Mouse (Mus musculus): ENCODE data around the gene Gm4763. TPM values are rescaled to one million over a fixed set of nuclear protein-coding genes. Genes with fewer than 3 reads are reported as not detected.
"Not testable (repeated sequence)": the region's sequence is repeated elsewhere in the genome, so short reads cannot be mapped to it uniquely, and the experiment has no call there.

Gene Gm4763
- not detected in 2 replicates for polyA plus RNA-seq (2014; fragmentation: Nextera tagmentation; extraction: Ambion mirVana)

DNA sequence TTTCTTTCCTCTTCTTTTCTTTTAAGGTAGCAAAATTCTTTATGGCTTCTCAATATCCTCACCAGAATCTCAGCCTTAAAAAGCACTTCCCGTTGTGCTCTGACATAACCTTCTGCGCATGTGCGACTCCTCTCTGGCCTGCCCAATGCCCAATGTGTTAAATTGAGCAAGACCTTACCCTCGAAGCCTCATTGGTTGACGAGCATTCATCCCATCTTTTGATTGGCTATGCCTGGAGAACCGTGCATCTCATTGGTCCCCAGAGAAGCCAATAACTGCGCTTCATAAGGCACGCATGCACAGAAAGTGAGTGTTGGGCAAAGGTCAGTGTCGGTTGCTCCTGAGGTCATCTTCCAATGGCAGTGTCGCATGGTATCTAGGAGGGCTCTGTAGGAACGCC is at the start of gene Gm4763:
TSS of gene Gm4763 (minus strand) at position 101 of the 400 bp plus-strand sequence.
- not testable (repeated sequence) for ATAC-seq (ENCODE audit: low FRiP score); H3K4me2 ChIP-seq; H3K9ac ChIP-seq (ENCODE audit: low read length); H3K36me3 ChIP-seq (ENCODE audit: control insufficient read depth, insufficient read depth, low read length); H3K4me1 ChIP-seq (ENCODE audit: control insufficient read depth, insufficient read depth, low read length); H3K4me3 ChIP-seq (ENCODE audit: low read depth, low read length); DNase-seq (ENCODE audit: low spot score, missing footprints); H3K27me3 ChIP-seq (ENCODE audit: control insufficient read depth, insufficient read depth, low read length); H3K27ac ChIP-seq (ENCODE audit: low read depth, low read length); H3K9me3 ChIP-seq (ENCODE audit: control insufficient read depth, low read length)
- WGBS, result 89% methylated on average over 11 of the region's 11 CpGs

DNA sequence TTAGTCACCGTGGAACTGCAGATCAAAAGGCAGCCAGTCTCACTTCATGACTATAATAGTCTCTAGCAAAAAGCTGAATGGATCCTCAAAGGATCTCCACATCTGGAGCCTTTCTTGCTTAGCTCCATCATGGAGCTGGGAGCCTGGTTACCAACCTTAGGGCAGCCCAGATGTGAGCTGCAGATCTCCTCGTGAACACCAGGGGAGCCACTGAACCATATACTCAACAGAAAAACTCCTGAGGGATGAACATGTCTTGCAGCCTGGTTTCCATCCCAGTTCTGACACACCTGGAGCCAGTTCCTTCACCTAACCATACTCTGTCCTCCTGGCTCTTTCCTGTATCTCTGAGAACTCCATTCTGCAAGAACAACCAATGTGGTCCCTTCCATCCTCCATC is 49.4 kb upstream of the Gm4763 start:
- Histone ChIP-seq H3K27ac (ENCODE audit: low read depth, low read length) (no peak overlapping the region), H3K4me3 (ENCODE audit: low read depth, low read length) (no peak overlapping the region), H3K4me2 (no peak overlapping the region), H3K4me1 (ENCODE audit: control insufficient read depth, insufficient read depth, low read length) (no peaks in the 10 kb centered on the region), H3K9me3 (ENCODE audit: control insufficient read depth, low read length) (no peaks in the 10 kb centered on the region), H3K27me3 (ENCODE audit: control insufficient read depth, insufficient read depth, low read length) (no peaks in the 10 kb centered on the region), H3K9ac (ENCODE audit: low read length) (no peak overlapping the region), H3K36me3 (ENCODE audit: control insufficient read depth, insufficient read depth, low read length) (no peaks in the 10 kb centered on the region)
- WGBS, result 71% methylated on average over 2 of the region's 2 CpGs
- DNase-seq (ENCODE audit: low spot score, missing footprints) (no peak), ATAC-seq (ENCODE audit: low FRiP score) (no peak)

DNA sequence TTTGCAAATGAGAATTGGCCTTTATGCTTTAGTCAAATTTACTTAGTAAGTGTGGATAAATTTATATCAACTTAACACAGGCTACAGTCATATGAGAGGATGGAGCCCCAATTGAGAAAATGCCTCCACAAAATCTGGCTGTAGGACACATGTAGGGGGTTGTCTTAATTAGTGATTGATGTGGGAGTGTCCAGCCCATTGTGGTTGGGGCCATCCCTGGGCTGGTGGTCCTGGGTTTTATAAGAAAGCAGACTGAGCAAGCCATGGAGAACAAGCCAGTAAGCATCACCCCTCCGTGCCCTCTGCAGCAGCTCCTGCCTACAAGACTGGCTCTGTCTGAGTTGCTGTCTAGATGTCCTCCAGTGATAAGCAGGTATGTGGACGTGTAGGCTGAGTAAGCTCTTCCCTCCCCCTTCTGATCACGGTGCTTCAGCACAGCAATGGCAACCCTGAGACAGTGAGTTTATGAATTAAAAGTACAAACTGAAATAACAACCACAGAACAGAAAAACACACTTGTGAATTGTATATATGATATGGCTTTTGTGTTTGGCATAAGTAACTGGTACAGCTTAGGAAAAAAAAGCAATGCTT is 47.3 kb upstream of the Gm4763 start:
- no peak for DNase-seq (ENCODE audit: low spot score, missing footprints)
- no peak for ATAC-seq (ENCODE audit: low FRiP score)
- H3K9ac ChIP-seq (ENCODE audit: low read length), result no peak overlapping the region
- no peak overlapping the region for H3K4me3 ChIP-seq (ENCODE audit: low read depth, low read length)
- H3K36me3 ChIP-seq (ENCODE audit: control insufficient read depth, insufficient read depth, low read length), result no peaks in the 10 kb centered on the region
- H3K27me3 ChIP-seq (ENCODE audit: control insufficient read depth, insufficient read depth, low read length), result no peaks in the 10 kb centered on the region
- H3K9me3 ChIP-seq (ENCODE audit: control insufficient read depth, low read length), result no peaks in the 10 kb centered on the region
- no peaks in the 10 kb centered on the region for H3K4me1 ChIP-seq (ENCODE audit: control insufficient read depth, insufficient read depth, low read length)
- no peak overlapping the region for H3K4me2 ChIP-seq
- 65% methylated on average over 3 of the region's 3 CpGs for WGBS
- H3K27ac ChIP-seq (ENCODE audit: low read depth, low read length), result no peak overlapping the region

DNA sequence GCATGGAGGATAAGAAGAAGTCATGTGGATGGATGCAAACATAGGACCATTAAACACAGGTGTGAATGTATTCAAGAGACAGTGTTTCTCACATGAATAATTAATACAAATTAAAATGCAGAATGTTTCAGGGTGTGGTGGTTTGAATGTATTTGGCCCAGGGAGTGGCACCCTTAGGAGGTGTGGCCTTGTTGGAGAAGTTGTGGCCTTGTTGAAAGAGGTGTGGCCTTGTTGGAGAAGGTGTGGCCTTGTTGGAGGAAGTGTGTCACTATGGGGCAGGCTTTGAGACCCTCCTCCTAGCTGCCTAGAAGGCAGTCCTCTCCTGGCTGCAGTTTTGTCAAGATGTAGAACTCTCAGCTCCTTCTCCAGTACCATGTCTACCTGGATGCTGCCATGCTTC is 44.7 kb upstream of the Gm4763 start:
- H3K4me2 ChIP-seq, result no peak overlapping the region
- no peak overlapping the region for H3K4me3 ChIP-seq (ENCODE audit: low read depth, low read length)
- H3K27ac ChIP-seq (ENCODE audit: low read depth, low read length), result no peak overlapping the region
- no peaks in the 10 kb centered on the region for H3K36me3 ChIP-seq (ENCODE audit: control insufficient read depth, insufficient read depth, low read length)
- no peaks in the 10 kb centered on the region for H3K4me1 ChIP-seq (ENCODE audit: control insufficient read depth, insufficient read depth, low read length)
- DNase-seq (ENCODE audit: low spot score, missing footprints) (no peak), ATAC-seq (ENCODE audit: low FRiP score) (no peak)
- no peaks in the 10 kb centered on the region for H3K9me3 ChIP-seq (ENCODE audit: control insufficient read depth, low read length)
- no peak overlapping the region for H3K9ac ChIP-seq (ENCODE audit: low read length)
- H3K27me3 ChIP-seq (ENCODE audit: control insufficient read depth, insufficient read depth, low read length), result no peaks in the 10 kb centered on the region

DNA sequence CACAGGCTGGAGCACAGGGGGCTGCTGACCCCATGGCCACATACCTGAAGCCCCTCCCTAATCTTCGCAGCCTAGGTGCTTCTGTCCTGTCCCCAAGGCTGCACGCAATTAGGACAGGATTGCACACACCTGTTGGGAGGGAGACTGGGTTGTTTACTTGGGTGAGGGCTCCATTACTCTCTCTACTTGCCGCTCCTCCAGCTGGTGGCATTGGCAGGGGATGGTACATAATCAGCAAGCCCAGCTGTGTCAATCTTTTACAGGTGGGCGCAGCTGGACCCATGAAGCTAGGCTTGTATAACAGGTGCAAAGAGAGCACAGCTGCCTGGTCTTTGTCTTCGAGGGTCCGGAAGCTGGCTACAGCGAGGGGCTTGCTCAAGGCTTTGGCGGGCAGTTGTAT is 35.9 kb upstream of the Gm4763 start:
- ATAC-seq (ENCODE audit: low FRiP score) (no peak), DNase-seq (ENCODE audit: low spot score, missing footprints) (no peak)
- H3K4me1 ChIP-seq (ENCODE audit: control insufficient read depth, insufficient read depth, low read length), result no peaks in the 10 kb centered on the region
- H3K4me2 ChIP-seq, result no peak overlapping the region
- WGBS, result 88% methylated on average over 8 of the region's 8 CpGs
- H3K36me3 ChIP-seq (ENCODE audit: control insufficient read depth, insufficient read depth, low read length), result no peaks in the 10 kb centered on the region
- H3K9me3 ChIP-seq (ENCODE audit: control insufficient read depth, low read length), result no peaks in the 10 kb centered on the region
- H3K9ac ChIP-seq (ENCODE audit: low read length), result no peak overlapping the region
- no peak overlapping the region for H3K4me3 ChIP-seq (ENCODE audit: low read depth, low read length)
- no peaks in the 10 kb centered on the region for H3K27me3 ChIP-seq (ENCODE audit: control insufficient read depth, insufficient read depth, low read length)
- no peak overlapping the region for H3K27ac ChIP-seq (ENCODE audit: low read depth, low read length)

DNA sequence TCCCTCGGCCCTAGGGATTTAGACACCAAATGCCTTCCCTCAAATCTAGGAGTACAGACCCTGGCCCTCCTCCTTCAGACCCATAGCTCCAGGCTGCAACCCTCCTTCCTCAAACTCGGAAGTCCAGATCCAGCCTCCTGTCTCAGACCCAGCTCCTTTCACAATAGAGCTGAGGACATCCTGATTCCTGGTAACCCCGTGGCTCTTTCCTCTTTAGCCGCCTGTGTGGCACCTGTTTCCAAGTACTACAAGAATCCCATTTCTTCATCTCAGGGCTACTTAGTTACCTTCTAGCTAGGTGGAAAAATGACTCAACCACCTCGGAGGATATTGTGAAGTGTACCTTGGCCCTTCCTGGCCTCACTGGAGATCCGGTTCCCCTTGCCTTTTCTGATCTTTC is 34.5 kb upstream of the Gm4763 start:
- Histone ChIP-seq H3K4me2 (no peak overlapping the region), H3K9ac (ENCODE audit: low read length) (no peak overlapping the region), H3K4me3 (ENCODE audit: low read depth, low read length) (no peak overlapping the region), H3K27ac (ENCODE audit: low read depth, low read length) (no peak overlapping the region), H3K27me3 (ENCODE audit: control insufficient read depth, insufficient read depth, low read length) (no peaks in the 10 kb centered on the region), H3K9me3 (ENCODE audit: control insufficient read depth, low read length) (no peaks in the 10 kb centered on the region), H3K4me1 (ENCODE audit: control insufficient read depth, insufficient read depth, low read length) (no peaks in the 10 kb centered on the region), H3K36me3 (ENCODE audit: control insufficient read depth, insufficient read depth, low read length) (no peaks in the 10 kb centered on the region)
- WGBS, result 79% methylated on average over 6 of the region's 6 CpGs
- ATAC-seq (ENCODE audit: low FRiP score), result no peak
- no peak for DNase-seq (ENCODE audit: low spot score, missing footprints)

DNA sequence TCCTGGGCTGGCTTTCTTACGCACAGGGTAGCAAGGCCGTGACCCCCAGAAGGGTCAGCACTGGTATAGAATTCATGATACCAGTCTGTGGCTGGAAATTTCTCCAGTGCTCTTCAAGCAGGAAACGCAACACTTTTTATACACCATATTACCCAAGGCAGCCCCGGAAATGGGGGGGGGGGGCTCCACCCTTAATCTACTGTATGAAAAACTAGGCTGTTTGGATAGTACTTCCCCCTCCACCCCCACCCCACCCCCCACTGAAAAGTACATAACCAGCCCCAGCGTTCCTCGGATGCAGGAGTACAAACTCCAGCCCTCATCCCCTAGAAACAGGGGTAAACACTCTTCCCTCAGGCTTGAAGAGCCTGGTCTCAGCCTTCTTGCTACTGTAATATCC is 33.5 kb upstream of the Gm4763 start, which contains the start of gene Cd177:
TSS of gene Cd177 (minus strand) at position 101 of the 400 bp plus-strand sequence.
- Histone ChIP-seq H3K4me2 (no peak within 1 kb of the TSS), H3K36me3 (ENCODE audit: control insufficient read depth, insufficient read depth, low read length) (no peaks in the 10 kb centered on the region), H3K27ac (ENCODE audit: low read depth, low read length) (no peak within 1 kb of the TSS), H3K27me3 (ENCODE audit: control insufficient read depth, insufficient read depth, low read length) (no peaks in the 10 kb centered on the region), H3K4me3 (ENCODE audit: low read depth, low read length) (no peak within 1 kb of the TSS), H3K9ac (ENCODE audit: low read length) (no peak within 1 kb of the TSS), H3K4me1 (ENCODE audit: control insufficient read depth, insufficient read depth, low read length) (no peaks in the 10 kb centered on the region), H3K9me3 (ENCODE audit: control insufficient read depth, low read length) (no peaks in the 10 kb centered on the region)
- WGBS, result 72% methylated on average over 6 of the region's 6 CpGs
- ATAC-seq (ENCODE audit: low FRiP score) (no peak), DNase-seq (ENCODE audit: low spot score, missing footprints) (no peak)

DNA sequence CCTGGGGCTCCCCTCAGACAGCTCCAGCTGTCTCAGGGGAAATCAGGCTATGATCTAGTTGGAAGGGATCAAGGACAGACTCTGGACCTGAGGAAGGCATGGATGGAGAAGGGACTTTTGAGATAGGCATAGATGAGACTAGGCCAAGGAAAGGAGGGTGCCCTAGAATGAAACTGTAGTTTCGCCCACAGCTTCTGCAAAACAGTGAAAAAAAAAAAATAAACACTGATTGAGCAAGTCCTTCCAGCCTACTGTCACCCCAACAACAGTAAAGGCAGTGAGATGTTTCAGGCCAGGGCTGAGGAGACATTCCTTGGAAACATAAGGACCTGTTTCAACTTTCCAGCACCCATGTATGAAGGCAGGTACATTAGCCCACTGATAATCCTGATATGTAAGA is 31.8 kb upstream of the Gm4763 start:
- H3K4me3 ChIP-seq (ENCODE audit: low read depth, low read length), result no peak overlapping the region
- H3K4me1 ChIP-seq (ENCODE audit: control insufficient read depth, insufficient read depth, low read length), result no peaks in the 10 kb centered on the region
- H3K4me2 ChIP-seq, result no peak overlapping the region
- no peaks in the 10 kb centered on the region for H3K9me3 ChIP-seq (ENCODE audit: control insufficient read depth, low read length)
- DNase-seq (ENCODE audit: low spot score, missing footprints) (no peak), ATAC-seq (ENCODE audit: low FRiP score) (no peak)
- no peaks in the 10 kb centered on the region for H3K27me3 ChIP-seq (ENCODE audit: control insufficient read depth, insufficient read depth, low read length)
- no peak overlapping the region for H3K9ac ChIP-seq (ENCODE audit: low read length)
- H3K27ac ChIP-seq (ENCODE audit: low read depth, low read length), result no peak overlapping the region
- H3K36me3 ChIP-seq (ENCODE audit: control insufficient read depth, insufficient read depth, low read length), result no peaks in the 10 kb centered on the region
- WGBS, result 90% methylated on average over 1 of the region's 1 CpGs

DNA sequence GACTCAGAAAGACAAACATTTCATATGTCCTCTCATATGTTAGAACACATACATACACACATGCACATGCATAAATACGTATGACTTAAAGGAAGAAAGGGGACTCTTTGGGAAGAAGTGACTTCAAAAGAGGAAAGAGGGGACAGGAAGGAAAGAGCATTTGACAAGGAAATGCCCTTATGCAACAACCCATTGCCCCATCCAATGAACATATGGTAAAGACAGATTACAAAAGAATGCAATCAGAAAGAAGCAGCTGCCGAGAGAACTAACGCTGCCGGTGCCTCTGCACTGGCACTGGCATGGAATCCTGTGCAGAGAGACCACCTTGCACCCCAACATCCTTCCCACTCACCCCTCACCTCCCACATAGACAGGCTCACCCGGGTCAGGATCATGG is 26.8 kb upstream of the Gm4763 start:
- no peak overlapping the region for H3K9ac ChIP-seq (ENCODE audit: low read length)
- ATAC-seq (ENCODE audit: low FRiP score) (no peak), DNase-seq (ENCODE audit: low spot score, missing footprints) (no peak)
- no peak overlapping the region for H3K4me2 ChIP-seq
- no peaks in the 10 kb centered on the region for H3K4me1 ChIP-seq (ENCODE audit: control insufficient read depth, insufficient read depth, low read length)
- no peaks in the 10 kb centered on the region for H3K36me3 ChIP-seq (ENCODE audit: control insufficient read depth, insufficient read depth, low read length)
- no peaks in the 10 kb centered on the region for H3K9me3 ChIP-seq (ENCODE audit: control insufficient read depth, low read length)
- no peaks in the 10 kb centered on the region for H3K27me3 ChIP-seq (ENCODE audit: control insufficient read depth, insufficient read depth, low read length)
- no peak overlapping the region for H3K27ac ChIP-seq (ENCODE audit: low read depth, low read length)
- 86% methylated on average over 5 of the region's 5 CpGs for WGBS
- H3K4me3 ChIP-seq (ENCODE audit: low read depth, low read length), result no peak overlapping the region
